Mouse (Mus musculus) heart, embryonic 13.5 days (tissue): ENCODE measurements around the gene Tlx2. TPM values are rescaled to one million over a fixed set of nuclear protein-coding genes. Genes with fewer than 3 reads are reported as not detected.

Experiments used
- ATAC-seq: fragments of 200-750 bp; cut with Nextera tagmentation; 2 replicates; pipeline ENCODE4 v1.8.0; 2017; ENCODE audit warnings: moderate TSS enrichment; ENCODE audit not compliant: insufficient number of reproducible peaks, low FRiP score, low TSS enrichment; ENCODE audit errors: extremely low read depth
- H3K27ac ChIP-seq: fragments of 300-500 bp; sonication (generic); replicated peaks from 2 replicates; pipeline ENCODE4 v1.5.1; 2015; ENCODE audit warnings: moderate library complexity, mild to moderate bottlenecking, inconsistent platforms
- H3K27me3 ChIP-seq: fragments of 300-500 bp; sonication (generic); replicated peaks from 2 replicates; pipeline ENCODE4 v1.6.1; 2015; ENCODE audit warnings: mild to moderate bottlenecking, inconsistent platforms
- H3K36me3 ChIP-seq: fragments of 300-500 bp; sonication (generic); 2 replicates; pipeline ENCODE4 v1.6.1; 2015; ENCODE audit warnings: mild to moderate bottlenecking, inconsistent platforms
- H3K4me1 ChIP-seq: fragments of 300-500 bp; sonication (generic); 2 replicates; pipeline ENCODE4 v1.6.1; 2015; ENCODE audit warnings: inconsistent platforms
- H3K4me2 ChIP-seq: fragments of 300-500 bp; sonication (generic); 2 replicates; pipeline ENCODE4 v1.6.1; 2015; ENCODE audit warnings: inconsistent platforms, mild to moderate bottlenecking, moderate library complexity
- H3K4me3 ChIP-seq: fragments of 300-500 bp; sonication (generic); 2 replicates; pipeline ENCODE4 v1.5.1; 2015; ENCODE audit warnings: moderate library complexity, mild to moderate bottlenecking, inconsistent platforms
- H3K9ac ChIP-seq: fragments of 300-500 bp; sonication (generic); 2 replicates; pipeline ENCODE4 v1.6.1; 2015; ENCODE audit warnings: inconsistent platforms, mild to moderate bottlenecking, moderate library complexity
- H3K9me3 ChIP-seq: fragments of 300-500 bp; sonication (generic); 2 replicates; pipeline ENCODE4 v1.6.1; 2016; ENCODE audit warnings: inconsistent platforms
- WGBS: fragments of 180-500 bp; shearing (Covaris S2); methylation state at CpG from one replicate; pipeline ENCODE4 v1.1.7; 2015; ENCODE audit warnings: mixed read lengths; 5-methylcytosine and 5-hydroxymethylcytosine counted together
- polyA plus RNA-seq: library from polyadenylated mRNA; unstranded; fragments of >200 nt; fragmentation: Nextera tagmentation; extraction: Ambion mirVana; gene quantifications from 2 replicates; pipeline ENCODE4 v1.2.1, GENCODE M21; 2015

The Tlx2 gene
- polyA plus RNA-seq, 1 experiment from 2014 or later: 1.0 TPM

- Histone ChIP-seq H3K4me2 (peak within 1 kb of the TSS; percentile 94), H3K27ac (peak within 1 kb of the TSS; percentile 87), H3K4me3 (peak within 1 kb of the TSS; percentile 92), H3K4me1 (peaks cover 34% of the 10 kb centered on the region), H3K27me3 (no peaks in the 10 kb centered on the region), H3K36me3 (peaks cover 37% of the 10 kb centered on the region), H3K9ac (peak within 1 kb of the TSS; percentile 97), H3K9me3 (no peaks in the 10 kb centered on the region)
- WGBS: under 1% methylated on average over 76 of the region's 76 CpGs
- peak; percentile 62 for ATAC-seq
Observed at GRCm38 (mm10) chr6:83108762-83109668, 38.9 kb upstream of the Tlx2 start, which contains the start of gene Mrpl53. Mrpl53 (plus strand) TSS chr6:83109040.

- 33% methylated on average over 13 of the region's 13 CpGs for WGBS
- Histone ChIP-seq H3K27ac (peak overlapping the region; percentile 87; the same call in 1 of the 2 replicates), H3K9me3 (no peaks in the 10 kb centered on the region), H3K27me3 (no peaks in the 10 kb centered on the region), H3K4me3 (peak overlapping the region; percentile 92), H3K4me2 (peak overlapping the region; percentile 94), H3K36me3 (peaks cover 37% of the 10 kb centered on the region), H3K9ac (peak overlapping the region; percentile 97), H3K4me1 (peaks cover 41% of the 10 kb centered on the region)
- ATAC-seq: no peak
Observed at GRCm38 (mm10) chr6:83107566-83108400, 37.7 kb upstream of the Tlx2 start.

- H3K4me3 ChIP-seq: no peak overlapping the region
- H3K9me3 ChIP-seq: no peaks in the 10 kb centered on the region
- no peak overlapping the region for H3K27ac ChIP-seq
- H3K27me3 ChIP-seq: peaks cover 13% of the 10 kb centered on the region
- peaks cover 17% of the 10 kb centered on the region for H3K36me3 ChIP-seq
- H3K4me2 ChIP-seq: no peak overlapping the region
- H3K4me1 ChIP-seq: peaks cover 30% of the 10 kb centered on the region
- H3K9ac ChIP-seq: no peak overlapping the region
- WGBS: 81% methylated on average over 4 of the region's 4 CpGs
- no peak for ATAC-seq
Observed at GRCm38 (mm10) chr6:83104158-83104557, 34.1 kb upstream of the Tlx2 start.

GRCm38 (mm10) chr6:83103130-83103650 lies 33.1 kb upstream of the Tlx2 start:
- Histone ChIP-seq H3K36me3 (peaks cover 17% of the 10 kb centered on the region), H3K9me3 (no peaks in the 10 kb centered on the region), H3K4me3 (peak overlapping the region; percentile 77), H3K9ac (peak overlapping the region; percentile 88), H3K4me2 (peak overlapping the region; percentile 100), H3K27ac (no peak overlapping the region), H3K4me1 (peaks cover 25% of the 10 kb centered on the region), H3K27me3 (peaks cover 22% of the 10 kb centered on the region)
- WGBS: 41% methylated on average over 11 of the region's 11 CpGs
- ATAC-seq: no peak

- Histone ChIP-seq H3K27ac (peak overlapping the region; percentile 81), H3K9me3 (no peaks in the 10 kb centered on the region), H3K4me1 (peaks cover 19% of the 10 kb centered on the region), H3K4me2 (peak overlapping the region; percentile 100), H3K36me3 (peaks cover 12% of the 10 kb centered on the region), H3K9ac (peak overlapping the region; percentile 88), H3K4me3 (peak overlapping the region; percentile 77), H3K27me3 (peaks cover 30% of the 10 kb centered on the region)
- ATAC-seq: peak; percentile 66
- WGBS: under 1% methylated on average over 73 of the region's 74 CpGs
Observed at GRCm38 (mm10) chr6:83101688-83102556, 31.8 kb upstream of the Tlx2 start.

- H3K9ac ChIP-seq: peak within 1 kb of the TSS; percentile 88
- H3K9me3 ChIP-seq: no peaks in the 10 kb centered on the region
- peaks cover 19% of the 10 kb centered on the region for H3K4me1 ChIP-seq
- H3K27me3 ChIP-seq: peaks cover 36% of the 10 kb centered on the region
- peak within 1 kb of the TSS; percentile 81 for H3K27ac ChIP-seq
- peak; percentile 64 for ATAC-seq
- peaks cover 7% of the 10 kb centered on the region; the same call in 1 of the 2 replicates for H3K36me3 ChIP-seq
- H3K4me3 ChIP-seq: peak within 1 kb of the TSS; percentile 77
- peak within 1 kb of the TSS; percentile 100 for H3K4me2 ChIP-seq
- under 1% methylated on average over 25 of the region's 25 CpGs for WGBS
Observed at GRCm38 (mm10) chr6:83101316-83101687, 31.2 kb upstream of the Tlx2 start, which contains the start of the genes Ccdc142 and Gm42688. Ccdc142 (plus strand) TSS chr6:83101601. Gm42688 (plus strand) TSS chr6:83101617.

- H3K9me3 ChIP-seq: no peaks in the 10 kb centered on the region
- H3K4me1 ChIP-seq: peaks cover 18% of the 10 kb centered on the region
- H3K27ac ChIP-seq: no peak overlapping the region
- H3K4me2 ChIP-seq: no peak overlapping the region
- no peaks in the 10 kb centered on the region for H3K36me3 ChIP-seq
- WGBS: 75% methylated on average over 2 of the region's 2 CpGs
- H3K4me3 ChIP-seq: no peak overlapping the region
- no peak overlapping the region for H3K9ac ChIP-seq
- peaks cover 53% of the 10 kb centered on the region for H3K27me3 ChIP-seq
- no peak for ATAC-seq
Observed at GRCm38 (mm10) chr6:83098411-83098810, 28.3 kb upstream of the Tlx2 start.

- ATAC-seq: no peak
- Histone ChIP-seq H3K27me3 (peaks cover 70% of the 10 kb centered on the region), H3K4me3 (no peak overlapping the region), H3K9me3 (no peaks in the 10 kb centered on the region), H3K27ac (no peak overlapping the region), H3K9ac (no peak overlapping the region), H3K4me1 (peaks cover 10% of the 10 kb centered on the region), H3K36me3 (no peaks in the 10 kb centered on the region), H3K4me2 (no peak overlapping the region)
- WGBS: 38% methylated on average over 6 of the region's 6 CpGs
Observed at GRCm38 (mm10) chr6:83095968-83096367, 25.9 kb upstream of the Tlx2 start.

GRCm38 (mm10) chr6:83092416-83093127 lies 22.5 kb upstream of the Tlx2 start:
- ATAC-seq: no peak
- H3K27me3 ChIP-seq: peaks cover 80% of the 10 kb centered on the region
- no peaks in the 10 kb centered on the region for H3K9me3 ChIP-seq
- no peak overlapping the region for H3K4me2 ChIP-seq
- H3K36me3 ChIP-seq: no peaks in the 10 kb centered on the region
- H3K4me1 ChIP-seq: peaks cover 10% of the 10 kb centered on the region
- 25% methylated on average over 6 of the region's 6 CpGs for WGBS
- no peak overlapping the region for H3K4me3 ChIP-seq
- no peak overlapping the region for H3K27ac ChIP-seq
- H3K9ac ChIP-seq: no peak overlapping the region

GRCm38 (mm10) chr6:83087926-83088260 lies 17.8 kb upstream of the Tlx2 start:
- Histone ChIP-seq H3K27me3 (peaks cover 96% of the 10 kb centered on the region), H3K36me3 (no peaks in the 10 kb centered on the region), H3K4me2 (peak overlapping the region; percentile 73), H3K9ac (peak overlapping the region; percentile 66), H3K4me3 (peak overlapping the region; percentile 48), H3K4me1 (peaks cover 26% of the 10 kb centered on the region), H3K27ac (no peak overlapping the region), H3K9me3 (no peaks in the 10 kb centered on the region)
- WGBS: 12% methylated on average over 9 of the region's 9 CpGs
- ATAC-seq: no peak
